Mouse (Mus musculus): ENCODE results near the gene Dolpp1. TPM values are rescaled to one million over a fixed set of nuclear protein-coding genes. Genes with fewer than 3 reads are reported as not detected.

The Dolpp1 gene
- polyA plus RNA-seq, 1 experiment from 2014 or later, result 19.5 TPM

DNA sequence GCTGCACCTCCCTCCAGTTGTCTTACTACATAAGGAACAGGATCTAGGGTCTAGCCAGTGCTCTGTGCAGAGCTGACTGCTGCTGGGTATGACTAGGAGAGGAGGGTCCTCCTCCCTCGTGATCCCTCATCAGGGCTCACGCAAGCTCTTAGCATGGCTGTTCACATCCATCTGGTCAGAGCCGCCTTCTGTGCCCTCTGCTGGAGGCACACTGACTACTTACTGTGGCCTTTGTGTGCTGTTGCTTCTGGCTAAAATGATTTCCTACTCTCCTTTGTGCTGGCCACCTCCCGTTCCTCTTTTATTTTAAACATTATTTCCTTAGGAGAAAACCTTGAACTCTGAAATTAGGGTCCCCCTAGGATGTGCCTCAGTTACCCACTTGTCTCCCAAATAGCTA is 44.8 kb downstream of the Dolpp1 start:
- Histone ChIP-seq H3K9me3 (replicated peaks; ENCODE audit: control insufficient read depth, low read length) (no peaks in the 10 kb centered on the region), H3K36me3 (ENCODE audit: control insufficient read depth, insufficient read depth, low read length) (peaks cover 40% of the 10 kb centered on the region), H3K27ac (ENCODE audit: low read depth, low read length) (no peak overlapping the region), H3K4me2 (no peak overlapping the region), H3K4me3 (ENCODE audit: low read depth, low read length) (no peak overlapping the region), H3K9ac (ENCODE audit: low read depth, low read length) (no peak overlapping the region), H3K27me3 (ENCODE audit: control insufficient read depth, insufficient read depth, low read length) (no peaks in the 10 kb centered on the region), H3K4me1 (ENCODE audit: control insufficient read depth, insufficient read depth, low read length) (peaks cover 27% of the 10 kb centered on the region)
- ATAC-seq (replicated peaks; ENCODE audit: insufficient number of reproducible peaks, low FRiP score, low TSS enrichment), result no peak
- WGBS (ENCODE audit: insufficient replicate concordance), result 90% methylated on average over 4 of the region's 4 CpGs

DNA sequence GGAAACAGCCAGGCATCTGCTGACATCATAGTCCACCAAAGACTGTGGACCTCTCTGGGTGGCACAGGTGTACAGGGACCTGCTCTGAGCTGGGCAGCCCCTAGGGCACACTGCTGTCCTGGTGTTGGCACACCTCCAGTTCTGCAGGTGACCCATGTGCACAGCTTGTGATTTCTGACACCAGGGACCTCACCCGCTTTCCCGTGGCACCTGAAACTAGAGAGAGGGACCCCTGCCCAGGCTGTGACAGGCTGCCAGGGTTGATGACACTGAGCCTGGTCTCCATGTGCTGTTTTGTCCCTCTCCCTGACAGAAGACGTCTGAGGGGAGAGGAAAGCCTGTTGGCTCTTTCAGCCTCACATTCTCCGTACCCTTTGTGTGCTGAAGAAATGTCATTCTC is 45.7 kb downstream of the Dolpp1 start:
- no peak overlapping the region for H3K4me2 ChIP-seq
- H3K27me3 ChIP-seq (ENCODE audit: control insufficient read depth, insufficient read depth, low read length), result no peaks in the 10 kb centered on the region
- H3K4me1 ChIP-seq (ENCODE audit: control insufficient read depth, insufficient read depth, low read length), result peaks cover 36% of the 10 kb centered on the region
- no peak overlapping the region for H3K9ac ChIP-seq (ENCODE audit: low read depth, low read length)
- H3K9me3 ChIP-seq (replicated peaks; ENCODE audit: control insufficient read depth, low read length), result no peaks in the 10 kb centered on the region
- H3K36me3 ChIP-seq (ENCODE audit: control insufficient read depth, insufficient read depth, low read length), result peaks cover 40% of the 10 kb centered on the region
- no peak overlapping the region for H3K27ac ChIP-seq (ENCODE audit: low read depth, low read length)
- no peak for ATAC-seq (replicated peaks; ENCODE audit: insufficient number of reproducible peaks, low FRiP score, low TSS enrichment)
- no peak overlapping the region for H3K4me3 ChIP-seq (ENCODE audit: low read depth, low read length)
- WGBS (ENCODE audit: insufficient replicate concordance), result 97% methylated on average over 4 of the region's 4 CpGs

DNA sequence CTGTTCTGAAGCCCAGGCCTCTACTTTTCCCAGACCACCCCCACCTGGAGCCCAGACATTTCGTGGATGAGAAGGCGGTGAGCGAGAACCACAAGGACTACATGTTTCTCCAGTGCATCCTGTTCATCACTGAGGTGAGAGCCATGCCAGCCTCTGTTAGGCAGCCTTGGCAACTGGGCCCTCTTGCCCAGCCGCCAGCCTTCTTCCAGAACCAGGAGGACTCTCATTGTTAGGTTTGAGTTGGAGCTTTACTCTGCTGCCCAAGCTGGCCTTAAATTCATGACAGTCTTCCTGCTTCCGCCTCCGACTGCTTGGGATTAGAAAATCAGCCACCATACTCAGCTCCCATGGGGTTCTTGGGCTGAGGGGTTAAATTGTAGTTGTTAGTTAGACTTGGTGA is 47.6 kb downstream of the Dolpp1 start:
- Histone ChIP-seq H3K27me3 (ENCODE audit: control insufficient read depth, insufficient read depth, low read length) (no peaks in the 10 kb centered on the region), H3K9ac (ENCODE audit: low read depth, low read length) (peak overlapping the region; percentile 60), H3K36me3 (ENCODE audit: control insufficient read depth, insufficient read depth, low read length) (peaks cover 24% of the 10 kb centered on the region), H3K4me2 (no peak overlapping the region), H3K4me3 (ENCODE audit: low read depth, low read length) (no peak overlapping the region), H3K27ac (ENCODE audit: low read depth, low read length) (peak overlapping the region; percentile 100), H3K9me3 (replicated peaks; ENCODE audit: control insufficient read depth, low read length) (no peaks in the 10 kb centered on the region), H3K4me1 (ENCODE audit: control insufficient read depth, insufficient read depth, low read length) (peaks cover 54% of the 10 kb centered on the region)
- 93% methylated on average over 6 of the region's 6 CpGs for WGBS (ENCODE audit: insufficient replicate concordance)
- no peak for ATAC-seq (replicated peaks; ENCODE audit: insufficient number of reproducible peaks, low FRiP score, low TSS enrichment)

DNA sequence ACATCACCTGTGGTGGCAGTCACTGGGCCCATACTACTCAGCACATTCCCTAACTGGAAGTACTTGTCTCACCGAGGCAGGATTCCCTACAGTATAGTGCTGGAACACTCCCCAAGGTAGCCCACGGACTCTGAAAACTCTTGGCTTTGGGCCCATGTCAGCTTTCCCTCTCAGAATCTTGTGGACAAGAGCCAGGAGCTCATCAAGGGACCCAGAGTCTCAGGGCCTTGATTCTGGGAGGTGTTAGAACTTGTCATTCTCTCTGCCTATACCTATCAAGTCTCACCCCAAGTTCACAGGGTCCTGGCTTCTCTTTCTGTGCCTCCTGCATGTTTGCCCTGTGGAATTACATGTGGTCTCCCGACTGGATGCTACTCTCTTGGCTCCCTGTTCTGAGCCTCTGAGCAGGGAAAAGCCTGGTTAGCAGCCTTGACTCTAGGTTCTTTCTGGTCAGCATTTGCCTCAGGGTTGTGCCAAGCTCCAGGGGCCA is 48.2 kb downstream of the Dolpp1 start:
- H3K4me2 ChIP-seq, result peak overlapping the region; percentile 86
- peak overlapping the region; percentile 89 for H3K9ac ChIP-seq (ENCODE audit: low read depth, low read length)
- H3K27ac ChIP-seq (ENCODE audit: low read depth, low read length), result peak overlapping the region; percentile 100
- 33% methylated on average over 3 of the region's 3 CpGs for WGBS (ENCODE audit: insufficient replicate concordance)
- H3K4me1 ChIP-seq (ENCODE audit: control insufficient read depth, insufficient read depth, low read length), result peaks cover 60% of the 10 kb centered on the region
- H3K27me3 ChIP-seq (ENCODE audit: control insufficient read depth, insufficient read depth, low read length), result no peaks in the 10 kb centered on the region
- no peak for ATAC-seq (replicated peaks; ENCODE audit: insufficient number of reproducible peaks, low FRiP score, low TSS enrichment)
- H3K9me3 ChIP-seq (replicated peaks; ENCODE audit: control insufficient read depth, low read length), result no peaks in the 10 kb centered on the region
- H3K36me3 ChIP-seq (ENCODE audit: control insufficient read depth, insufficient read depth, low read length), result peaks cover 24% of the 10 kb centered on the region
- H3K4me3 ChIP-seq (ENCODE audit: low read depth, low read length), result no peak overlapping the region

DNA sequence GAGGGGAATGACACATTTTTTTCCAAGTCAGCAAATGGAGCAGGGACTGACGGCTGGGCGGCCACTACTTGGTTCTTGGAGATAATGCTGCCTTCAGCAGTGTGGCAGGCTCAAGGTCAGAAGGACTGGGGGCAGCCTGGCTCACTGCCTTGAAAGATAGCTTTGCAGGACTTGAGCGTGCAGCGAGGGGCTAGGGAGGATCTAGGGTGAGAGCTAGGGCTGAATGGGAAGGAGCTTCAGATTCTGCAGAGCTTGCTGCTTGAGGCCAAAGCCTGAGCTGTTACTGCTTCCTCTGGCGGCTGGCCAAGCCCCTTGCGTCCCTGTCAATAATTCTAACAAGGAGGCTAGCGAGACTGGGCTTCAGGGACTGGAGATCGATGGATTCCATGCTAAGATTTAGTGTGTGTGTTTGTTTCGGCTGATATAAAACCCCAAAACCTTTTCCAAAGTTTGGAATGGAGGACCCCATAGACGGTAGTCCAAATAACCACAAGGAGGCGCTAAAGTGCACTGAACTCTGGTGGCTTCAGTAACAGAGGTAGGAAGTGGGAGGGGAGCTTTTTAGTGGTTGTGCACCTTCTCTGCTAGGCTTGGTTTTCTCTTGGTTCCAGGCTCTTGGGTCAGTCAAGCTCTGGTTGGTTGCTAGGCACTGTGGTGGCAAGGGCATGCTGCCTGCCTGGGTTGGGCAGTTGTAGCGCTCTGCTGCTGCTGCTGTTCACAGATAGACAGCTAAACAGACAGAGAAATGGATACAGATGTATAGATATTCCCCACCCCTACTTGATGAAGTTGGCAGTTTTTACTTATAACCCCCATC is 48.9 kb downstream of the Dolpp1 start:
- H3K4me3 ChIP-seq (ENCODE audit: low read depth, low read length), result peak overlapping the region; percentile 25; the same call in 1 of the 2 replicates
- H3K27ac ChIP-seq (ENCODE audit: low read depth, low read length), result peak overlapping the region; percentile 100
- WGBS (ENCODE audit: insufficient replicate concordance), result 11% methylated on average over 12 of the region's 12 CpGs
- H3K4me2 ChIP-seq, result peak overlapping the region; percentile 86
- H3K4me1 ChIP-seq (ENCODE audit: control insufficient read depth, insufficient read depth, low read length), result peaks cover 67% of the 10 kb centered on the region
- peak; percentile 50 for ATAC-seq (replicated peaks; ENCODE audit: insufficient number of reproducible peaks, low FRiP score, low TSS enrichment)
- peaks cover 24% of the 10 kb centered on the region for H3K36me3 ChIP-seq (ENCODE audit: control insufficient read depth, insufficient read depth, low read length)
- no peaks in the 10 kb centered on the region for H3K27me3 ChIP-seq (ENCODE audit: control insufficient read depth, insufficient read depth, low read length)
- peak overlapping the region; percentile 89 for H3K9ac ChIP-seq (ENCODE audit: low read depth, low read length)
- H3K9me3 ChIP-seq (replicated peaks; ENCODE audit: control insufficient read depth, low read length), result no peaks in the 10 kb centered on the region

DNA sequence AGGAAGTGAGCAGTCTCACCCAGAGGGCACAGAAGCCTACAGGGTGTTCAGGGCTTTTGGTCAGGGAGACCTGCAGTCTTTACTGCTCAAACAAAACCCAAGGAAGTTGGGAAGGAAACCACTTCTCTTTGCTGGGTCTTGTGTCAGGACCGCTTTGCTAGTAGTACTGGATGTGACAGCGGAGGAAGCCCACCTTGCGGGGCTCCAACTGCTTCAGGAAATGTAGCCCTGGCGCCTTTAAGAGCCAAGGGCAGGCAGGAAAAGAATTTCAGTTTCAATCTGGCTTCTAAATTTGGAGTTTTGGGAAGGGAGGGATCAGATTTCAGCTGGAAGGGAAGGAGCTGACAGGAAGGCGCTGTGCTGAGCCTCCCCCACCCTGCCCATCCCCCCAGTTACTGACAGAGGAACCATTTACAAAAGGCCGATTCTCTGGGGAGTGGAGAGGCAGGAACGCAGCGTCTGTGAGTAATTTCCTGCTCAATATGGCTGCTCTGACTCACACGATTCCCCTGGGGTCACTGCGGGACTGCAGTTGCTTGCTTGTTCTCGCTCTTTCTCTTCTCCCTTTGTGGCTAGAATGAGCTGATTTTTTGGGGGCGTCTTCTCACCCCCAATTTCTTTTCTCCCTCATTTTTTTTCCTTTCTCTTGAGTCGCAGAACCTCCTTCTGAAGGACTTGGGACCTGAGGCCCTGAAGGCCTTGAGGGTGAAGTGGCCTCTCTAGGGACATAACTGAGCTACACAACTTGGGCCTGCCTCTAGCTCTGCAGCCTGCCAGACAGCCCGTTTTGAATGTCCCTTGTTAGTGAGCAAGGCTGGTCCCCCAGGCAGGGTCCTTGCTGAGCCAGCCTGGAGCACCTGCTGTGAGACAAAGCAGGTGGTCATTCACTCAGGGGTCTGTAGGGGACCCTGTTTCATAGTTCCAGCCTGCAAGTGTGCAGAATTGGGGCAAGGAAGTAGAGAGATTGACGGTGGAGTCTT is 49.8 kb downstream of the Dolpp1 start:
- Histone ChIP-seq H3K4me2 (peak overlapping the region; percentile 86), H3K9me3 (replicated peaks; ENCODE audit: control insufficient read depth, low read length) (no peaks in the 10 kb centered on the region), H3K36me3 (ENCODE audit: control insufficient read depth, insufficient read depth, low read length) (peaks cover 24% of the 10 kb centered on the region), H3K27me3 (ENCODE audit: control insufficient read depth, insufficient read depth, low read length) (no peaks in the 10 kb centered on the region), H3K4me1 (ENCODE audit: control insufficient read depth, insufficient read depth, low read length) (peaks cover 72% of the 10 kb centered on the region), H3K27ac (ENCODE audit: low read depth, low read length) (peak overlapping the region; percentile 100), H3K4me3 (ENCODE audit: low read depth, low read length) (peak overlapping the region; percentile 41), H3K9ac (ENCODE audit: low read depth, low read length) (peak overlapping the region; percentile 89)
- peak; percentile 57 for ATAC-seq (replicated peaks; ENCODE audit: insufficient number of reproducible peaks, low FRiP score, low TSS enrichment)
- 8% methylated on average over 15 of the region's 15 CpGs for WGBS (ENCODE audit: insufficient replicate concordance)

DNA sequence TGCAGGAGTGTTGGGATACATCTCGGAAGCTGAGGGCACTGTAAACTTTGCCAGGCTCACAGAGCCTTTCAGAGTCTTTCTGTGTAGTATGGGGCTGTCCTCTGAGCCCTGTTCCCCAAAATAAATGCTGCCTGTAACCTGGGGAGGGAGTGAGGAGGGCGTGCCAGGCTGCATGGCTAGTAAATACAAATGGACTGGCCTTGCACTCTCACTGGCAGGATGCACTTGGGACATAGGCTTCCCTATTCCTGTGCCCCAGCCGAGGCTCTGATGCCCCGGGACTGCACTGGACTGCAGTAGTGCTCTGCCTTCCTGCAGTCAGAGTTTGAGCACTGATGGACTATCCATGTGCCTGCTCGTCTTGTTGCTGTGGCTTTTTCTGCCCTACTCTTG is 50.4 kb downstream of the Dolpp1 start:
- H3K4me1 ChIP-seq (ENCODE audit: control insufficient read depth, insufficient read depth, low read length), result peaks cover 74% of the 10 kb centered on the region
- ATAC-seq (replicated peaks; ENCODE audit: insufficient number of reproducible peaks, low FRiP score, low TSS enrichment), result no peak
- H3K36me3 ChIP-seq (ENCODE audit: control insufficient read depth, insufficient read depth, low read length), result peaks cover 26% of the 10 kb centered on the region
- peak overlapping the region; percentile 89 for H3K9ac ChIP-seq (ENCODE audit: low read depth, low read length)
- no peaks in the 10 kb centered on the region for H3K9me3 ChIP-seq (replicated peaks; ENCODE audit: control insufficient read depth, low read length)
- peak overlapping the region; percentile 100 for H3K27ac ChIP-seq (ENCODE audit: low read depth, low read length)
- no peaks in the 10 kb centered on the region for H3K27me3 ChIP-seq (ENCODE audit: control insufficient read depth, insufficient read depth, low read length)
- WGBS (ENCODE audit: insufficient replicate concordance), result 42% methylated on average over 5 of the region's 5 CpGs
- peak overlapping the region; percentile 41 for H3K4me3 ChIP-seq (ENCODE audit: low read depth, low read length)
- peak overlapping the region; percentile 86 for H3K4me2 ChIP-seq

DNA sequence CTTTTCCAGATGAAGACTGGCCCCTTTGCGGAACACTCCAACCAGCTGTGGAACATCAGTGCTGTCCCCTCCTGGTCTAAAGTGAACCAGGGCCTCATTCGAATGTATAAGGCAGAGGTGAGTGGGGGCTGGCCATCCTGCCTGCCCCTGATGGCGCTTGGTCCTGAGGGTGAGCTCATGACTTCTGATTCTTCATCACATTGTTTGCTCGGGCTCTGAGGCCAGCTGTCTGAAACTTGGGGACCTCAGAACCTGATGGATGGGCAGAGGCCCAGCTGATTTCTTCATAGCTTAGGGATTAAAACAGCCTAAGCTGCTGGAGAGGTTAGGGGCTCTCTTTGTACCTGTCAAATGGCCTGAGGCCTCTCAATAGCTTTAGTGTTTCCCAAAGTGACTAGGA is 51.2 kb downstream of the Dolpp1 start:
- 51% methylated on average over 4 of the region's 4 CpGs for WGBS (ENCODE audit: insufficient replicate concordance)
- Histone ChIP-seq H3K9me3 (replicated peaks; ENCODE audit: control insufficient read depth, low read length) (no peaks in the 10 kb centered on the region), H3K9ac (ENCODE audit: low read depth, low read length) (peak overlapping the region; percentile 89), H3K27ac (ENCODE audit: low read depth, low read length) (peak overlapping the region; percentile 100), H3K4me2 (peak overlapping the region; percentile 86), H3K36me3 (ENCODE audit: control insufficient read depth, insufficient read depth, low read length) (peaks cover 21% of the 10 kb centered on the region), H3K4me1 (ENCODE audit: control insufficient read depth, insufficient read depth, low read length) (peaks cover 74% of the 10 kb centered on the region), H3K27me3 (ENCODE audit: control insufficient read depth, insufficient read depth, low read length) (no peaks in the 10 kb centered on the region), H3K4me3 (ENCODE audit: low read depth, low read length) (no peak overlapping the region)
- ATAC-seq (replicated peaks; ENCODE audit: insufficient number of reproducible peaks, low FRiP score, low TSS enrichment), result no peak
